Mouse (Mus musculus) macrophage (primary cell): Measurements from ENCODE around the gene Bloc1s2. TPM values are rescaled to one million over a fixed set of nuclear protein-coding genes. Genes with fewer than 3 reads are reported as not detected.

ENCODE experiments used
- H3K27ac ChIP-seq: fragments of 350-480 bp; formaldehyde crosslinking; 2 replicates; pipeline ENCODE4 v1.9.0; 2021
- H3K36me3 ChIP-seq: fragments of 350-480 bp; formaldehyde crosslinking; 2 replicates; pipeline ENCODE4 v1.9.0; 2021; ENCODE audit errors: inconsistent target
- H3K4me3 ChIP-seq: fragments of 350-480 bp; formaldehyde crosslinking; 2 replicates; pipeline ENCODE4 v1.9.0; 2021; ENCODE audit errors: inconsistent target
- H3K79me2 ChIP-seq: fragments of 350-480 bp; formaldehyde crosslinking; 2 replicates; pipeline ENCODE4 v1.9.0; 2021; ENCODE audit errors: inconsistent target
- WGBS: methylation state at CpG from one replicate; pipeline ENCODE4 v1.1.7; 2026; ENCODE audit warnings: inconsistent platforms; ENCODE audit not compliant: missing documents; 5-methylcytosine and 5-hydroxymethylcytosine counted together
- polyA plus RNA-seq: library from polyadenylated mRNA; stranded (reverse); fragments of 250-400 nt; gene quantifications from 3 replicates; pipeline ENCODE4 v1.2.4, GENCODE M21; 2018; ENCODE audit warnings: inconsistent platforms

Bloc1s2 gene
- polyA plus RNA-seq, 1 experiment from 2014 or later = 26.5 TPM

DNA sequence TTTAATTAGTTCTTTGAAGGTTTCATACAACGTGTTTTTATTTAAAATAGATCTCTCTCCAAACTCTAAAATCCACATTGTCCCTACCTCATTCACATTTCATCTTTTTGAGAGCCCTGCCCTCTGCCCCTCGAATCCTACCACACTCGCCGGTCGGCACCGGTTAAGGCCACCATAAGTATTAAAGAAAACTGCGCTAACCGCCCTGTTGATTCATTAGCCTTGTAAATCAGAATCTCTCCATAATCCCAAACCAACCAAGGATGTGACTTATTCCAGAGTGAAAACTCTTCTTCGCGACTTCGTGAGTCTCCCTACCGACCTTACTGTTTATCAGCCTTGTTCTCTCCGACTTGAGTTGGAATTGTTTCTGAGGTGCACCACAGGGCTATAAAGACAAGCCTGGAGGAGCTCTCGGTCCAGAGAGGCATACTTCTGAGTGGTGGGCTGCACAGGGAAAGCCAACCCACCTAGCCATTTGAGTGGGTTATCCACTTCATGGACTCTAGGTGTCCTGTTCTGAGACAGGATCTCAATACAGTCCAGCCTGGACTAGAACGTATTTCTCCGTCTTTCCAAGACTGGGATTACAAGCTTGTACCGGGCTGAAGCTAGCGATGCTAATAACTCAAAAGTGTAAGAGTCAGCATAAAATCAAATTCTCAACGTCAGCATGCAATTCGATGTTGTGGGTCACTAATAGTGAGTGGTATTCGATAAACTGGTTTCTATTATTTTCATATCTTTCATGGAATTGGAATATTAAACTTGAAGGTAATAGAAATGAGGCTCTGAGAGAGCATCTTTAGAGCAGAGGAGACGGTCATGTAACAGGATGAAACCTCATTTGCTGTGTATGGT, 38.4 kb downstream of the Bloc1s2 start:
- H3K36me3 ChIP-seq = peaks cover 18% of the 10 kb centered on the region
- peak overlapping the region; percentile 47 for H3K4me3 ChIP-seq
- peaks cover 42% of the 10 kb centered on the region for H3K79me2 ChIP-seq
- 39% methylated on average over 22 of the region's 22 CpGs for WGBS
- peak overlapping the region; percentile 46 for H3K27ac ChIP-seq

GRCm38 (mm10) chr19:44106831-44107660, 39.2 kb downstream of the Bloc1s2 start, which contains the start of gene Chuk:
Gene Chuk (minus strand): TSS chr19:44107480.
- Histone ChIP-seq H3K27ac (peak within 1 kb of the TSS; percentile 46), H3K79me2 (peaks cover 50% of the 10 kb centered on the region), H3K36me3 (peaks cover 9% of the 10 kb centered on the region; the same call in 1 of the 2 replicates), H3K4me3 (peak within 1 kb of the TSS; percentile 84)
- WGBS = under 1% methylated on average over 67 of the region's 67 CpGs

DNA sequence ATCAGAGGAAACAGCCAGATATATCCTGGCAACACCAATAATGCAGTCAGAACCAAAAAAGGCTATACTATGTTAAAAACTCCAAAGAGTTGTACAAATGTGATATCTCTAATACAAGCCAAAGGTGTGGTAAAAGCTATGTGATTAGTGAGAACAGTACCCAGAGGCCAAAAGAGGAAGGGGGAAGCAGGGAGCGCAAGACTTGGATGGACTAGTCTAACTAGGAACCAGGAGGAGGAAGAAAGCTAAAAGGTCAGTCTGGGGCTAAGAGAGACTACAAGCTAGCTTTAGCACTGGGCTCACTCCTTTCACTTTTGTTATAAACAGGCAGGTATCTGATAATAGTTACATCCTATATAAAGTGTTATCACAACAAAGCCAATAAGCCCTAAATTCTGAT, 41.9 kb downstream of the Bloc1s2 start:
- H3K27ac ChIP-seq = no peak overlapping the region
- H3K36me3 ChIP-seq = peaks cover 19% of the 10 kb centered on the region
- no peak overlapping the region for H3K4me3 ChIP-seq
- peaks cover 76% of the 10 kb centered on the region for H3K79me2 ChIP-seq
- WGBS = 11% methylated on average over 1 of the region's 1 CpGs

- peaks cover 33% of the 10 kb centered on the region for H3K36me3 ChIP-seq
- peaks cover 85% of the 10 kb centered on the region for H3K79me2 ChIP-seq
- no peak overlapping the region for H3K27ac ChIP-seq
- no peak overlapping the region for H3K4me3 ChIP-seq
- 96% methylated on average over 3 of the region's 3 CpGs for WGBS
Measured at GRCm38 (mm10) chr19:44103001-44103400, 43.2 kb downstream of the Bloc1s2 start.

DNA sequence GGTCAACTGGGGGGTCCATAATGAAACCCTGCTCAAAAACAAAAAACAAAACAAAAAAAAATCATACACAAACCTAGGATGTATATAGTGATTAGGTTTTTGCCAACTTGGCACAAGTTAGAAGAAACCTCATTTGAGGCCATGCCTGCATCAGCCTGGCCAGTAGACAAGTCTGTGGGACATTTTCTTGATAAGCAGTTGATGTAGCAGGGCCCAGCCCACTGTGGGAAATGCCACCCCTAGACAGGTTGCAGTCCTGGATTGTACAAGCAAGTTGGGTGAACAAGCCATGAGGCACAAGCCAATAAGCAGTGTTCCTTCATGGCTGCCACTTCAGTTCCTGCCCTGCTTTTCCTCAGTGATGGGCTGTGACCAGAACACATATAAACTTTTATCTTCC, 45.4 kb downstream of the Bloc1s2 start:
- peaks cover 54% of the 10 kb centered on the region for H3K36me3 ChIP-seq

More for the DNA sequence above, 45.4 kb downstream of the Bloc1s2 start:
- H3K4me3 ChIP-seq = no peak overlapping the region
- H3K27ac ChIP-seq = no peak overlapping the region
- H3K79me2 ChIP-seq = peaks cover 72% of the 10 kb centered on the region

Other genes with a start within 250 kb of the Bloc1s2 start
- gene Dnmbp, start 206.3 kb downstream of the Bloc1s2 start, polyA plus RNA-seq = 10.0 to 13.6 TPM (median 12.2 TPM) in 3 replicates
- gene Cpn1, start 159.9 kb downstream of the Bloc1s2 start, polyA plus RNA-seq = 0.11 TPM in 1 of 3 replicates, not detected in the others
- gene Cyp2c23, start 117.2 kb downstream of the Bloc1s2 start, polyA plus RNA-seq = 0.09 TPM in 1 of 3 replicates, not detected in the others
- gene Erlin1, start 76.7 kb downstream of the Bloc1s2 start, polyA plus RNA-seq = 27.9 to 30.5 TPM (median 29.9 TPM) in 3 replicates
- gene Chuk, start 39.0 kb downstream of the Bloc1s2 start, polyA plus RNA-seq = 20.5 to 49.0 TPM (median 40.3 TPM) in 3 replicates
- gene Cwf19l1, start 10.6 kb downstream of the Bloc1s2 start, polyA plus RNA-seq = 12.7 to 13.8 TPM (median 12.9 TPM) in 3 replicates
- not detected in 3 replicates for gene Pkd2l1, start 46.0 kb upstream of the Bloc1s2 start, polyA plus RNA-seq
- gene Scd3, start 56.8 kb upstream of the Bloc1s2 start, polyA plus RNA-seq = not detected in 3 replicates
- 51.1 to 117 TPM (median 106 TPM) in 3 replicates for gene Scd2, start 147.2 kb upstream of the Bloc1s2 start, polyA plus RNA-seq
- 0.15 to 0.19 TPM (median 0.16 TPM) in 3 replicates for gene Scd4, start 186.6 kb upstream of the Bloc1s2 start, polyA plus RNA-seq